Mouse (Mus musculus) ZHBTc4 (cell line): ENCODE results near the gene Arhgef26.

ENCODE experiments used
- DNase-seq: peaks from one replicate; pipeline ENCODE4 v3.0.0-alpha.2; 2011; ENCODE audit warnings: low read depth, low spot score

Gene Arhgef26

GRCm38 (mm10) chr3:62338044-62338443 is at the start of gene Arhgef26:
TSS of gene Arhgef26 (plus strand) at chr3:62338344.
- no peak for DNase-seq

- DNase-seq, result no peak
Measured at GRCm38 (mm10) chr3:62310493-62310892, 27.7 kb upstream of the Arhgef26 start.

- DNase-seq, result no peak
Measured at GRCm38 (mm10) chr3:62311224-62311623, 26.9 kb upstream of the Arhgef26 start.

GRCm38 (mm10) chr3:62324708-62325107 is 13.4 kb upstream of the Arhgef26 start:
- no peak for DNase-seq

GRCm38 (mm10) chr3:62327903-62328302 is 10.2 kb upstream of the Arhgef26 start:
- DNase-seq, result no peak

GRCm38 (mm10) chr3:62338461-62338853 is 313 bp downstream of the Arhgef26 start:
- DNase-seq, result no peak

GRCm38 (mm10) chr3:62338854-62339515 is 841 bp downstream of the Arhgef26 start:
- peak; percentile 91 for DNase-seq

- DNase-seq, result no peak
Measured at GRCm38 (mm10) chr3:62339516-62340051, 1.4 kb downstream of the Arhgef26 start.

- no peak for DNase-seq
Measured at GRCm38 (mm10) chr3:62340154-62340760, 2.1 kb downstream of the Arhgef26 start.

- DNase-seq, result no peak
Measured at GRCm38 (mm10) chr3:62340861-62341260, 2.7 kb downstream of the Arhgef26 start.

GRCm38 (mm10) chr3:62341496-62342205 is 3.5 kb downstream of the Arhgef26 start:
- peak; percentile 15 for DNase-seq

GRCm38 (mm10) chr3:62348514-62349217 is 10.5 kb downstream of the Arhgef26 start:
- no peak for DNase-seq

GRCm38 (mm10) chr3:62349218-62349897 is 11.2 kb downstream of the Arhgef26 start:
- DNase-seq, result no peak

GRCm38 (mm10) chr3:62352071-62352470 is 13.9 kb downstream of the Arhgef26 start:
- peak; percentile 18 for DNase-seq

GRCm38 (mm10) chr3:62352876-62353275 is 14.7 kb downstream of the Arhgef26 start:
- DNase-seq, result no peak

GRCm38 (mm10) chr3:62367882-62368281 is 29.7 kb downstream of the Arhgef26 start:
- DNase-seq, result no peak

GRCm38 (mm10) chr3:62372841-62373240 is 34.7 kb downstream of the Arhgef26 start:
- DNase-seq, result no peak

GRCm38 (mm10) chr3:62374346-62374745 is 36.2 kb downstream of the Arhgef26 start:
- no peak for DNase-seq

- DNase-seq, result no peak
Measured at GRCm38 (mm10) chr3:62374831-62375230, 36.7 kb downstream of the Arhgef26 start.

GRCm38 (mm10) chr3:62376719-62377118 is 38.6 kb downstream of the Arhgef26 start:
- DNase-seq, result no peak

- peak; percentile 33 for DNase-seq
Measured at GRCm38 (mm10) chr3:62379946-62380345, 41.8 kb downstream of the Arhgef26 start.
